Mouse (Mus musculus): Measurements from ENCODE around the gene Bub1b.

DNA sequence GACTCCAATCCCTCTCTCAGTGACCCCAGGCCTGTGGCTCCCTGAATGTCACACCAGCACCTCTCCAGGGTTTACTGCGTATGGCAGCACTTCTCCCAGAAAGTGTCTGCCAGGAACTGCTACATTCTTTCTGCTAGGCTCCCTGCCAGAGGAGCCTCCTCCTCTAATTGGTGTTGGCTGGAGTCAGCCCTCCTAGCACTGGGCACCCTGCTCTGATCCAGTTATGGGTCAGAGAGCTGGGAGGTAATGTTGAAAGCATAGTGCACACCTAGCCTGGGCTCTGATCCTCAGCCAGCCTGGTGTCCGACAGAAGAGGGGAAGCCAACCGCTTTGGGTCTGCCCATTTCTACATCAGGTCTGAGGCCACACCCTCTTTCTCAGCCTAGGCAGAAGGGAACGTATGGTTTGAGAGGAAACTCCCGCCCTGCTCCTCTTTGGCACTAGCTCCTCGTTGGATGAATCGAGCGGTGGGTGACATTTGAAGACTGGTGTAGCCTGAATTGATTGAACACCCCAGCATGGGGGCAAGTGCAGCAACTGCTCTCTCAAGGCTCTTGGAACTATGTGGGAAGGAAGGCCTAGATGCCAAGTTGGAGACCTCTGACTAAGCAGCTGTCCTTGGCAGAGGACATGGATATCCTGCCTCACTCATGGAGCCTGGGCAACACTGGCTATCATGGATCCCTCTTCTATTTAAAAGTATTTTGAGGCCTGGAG, 84.7 kb downstream of the Bub1b start:
- TF ChIP-seq POLR2A (IDR thresholded peaks at IDR 0.05; ENCODE audit: low read depth, low read length): no peak
- TF ChIP-seq CTCF (conservative IDR thresholded peaks at IDR 0.05; ENCODE audit: insufficient read depth, insufficient read length, low read depth, low read length): no peak
